26 mouse cellular contexts compared by ENCODE assay signal in genomic region chr2:160046881-160047543, GRCm38 (mm10).
A peak's percentile ranks its signal among the peaks of the same experiment; 100 is the strongest.
DNase-seq lines count a peak whose midpoint lies in the region; ATAC-seq lines count a peak whose summit lies in the region.
"Had no signal": no experiment of that assay in that cellular context is flagged by ENCODE, and none has a peak within 500 bp of the region (broad histone marks: within the 10 kb centered on the region; RNA-seq: fewer than 3 reads in every experiment).

No protein-coding gene starts in this region.

- H3K27ac ChIP-seq in midbrain, embryonic 13.5 days, result no peak overlapping the region
- no peak overlapping the region for H3K27ac ChIP-seq in midbrain, embryonic 10.5 days (replicated peaks)
- H3K27ac ChIP-seq: heart, embryonic 13.5 days; hindbrain, embryonic 10.5 days; hindbrain, embryonic 15.5 days; liver, embryonic 14.5 days; stomach, embryonic 15.5 days had no signal

- no peaks in the 10 kb centered on the region for H3K27me3 ChIP-seq in midbrain, embryonic 13.5 days
- H3K27me3 ChIP-seq in midbrain, embryonic 10.5 days (ENCODE audit: low read depth, poor library complexity, severe bottlenecking), result no peaks in the 10 kb centered on the region
- H3K27me3 ChIP-seq: hindbrain, embryonic 15.5 days; stomach, embryonic 15.5 days had no signal

- ATAC-seq in midbrain, embryonic 13.5 days, result peak; percentile 55; the same call in 1 of the 2 replicates
- no peak for ATAC-seq in erythroblast, adult 5-6 weeks (replicated peaks; ENCODE audit: low FRiP score, poor library complexity, severe bottlenecking)
- ATAC-seq: inflammation-experienced regulatory T-cells, adult 6 months had no signal

- peaks cover 15% of the 10 kb centered on the region; the same call in 1 of the 2 replicates for H3K4me1 ChIP-seq in midbrain, embryonic 13.5 days (replicated peaks)
- peaks cover 5% of the 10 kb centered on the region; the same call in 1 of the 2 replicates for H3K4me1 ChIP-seq in midbrain, embryonic 10.5 days
- H3K4me1 ChIP-seq: stomach, embryonic 15.5 days had no signal

- H3K4me2 ChIP-seq in midbrain, embryonic 13.5 days (replicated peaks), result no peak overlapping the region
- H3K4me2 ChIP-seq: heart, embryonic 13.5 days; hindbrain, embryonic 15.5 days; stomach, embryonic 15.5 days had no signal

- peak; percentile 9 for DNase-seq in embryo, embryonic 10 days (ENCODE audit: low spot score)
- DNase-seq in embryo, embryonic 9.5 days (ENCODE audit: extremely low spot score), result no peak
- DNase-seq in heart, adult 11 months, result peak; percentile 88
- no peak for DNase-seq in heart, adult 9 months (ENCODE audit: low spot score in 2 of 2)
- no peak for DNase-seq in midbrain, embryonic 10.5 days (ENCODE audit: low spot score)
- DNase-seq in adrenal gland, adult (ENCODE audit: inconsistent age in 2 of 2, low spot score in 1 of 2), result no peak
- DNase-seq: adrenal gland, postnatal 14 days; cerebellum, adult 11-12 months; gastrocnemius, postnatal 14 days; heart, postnatal 10 days; kidney, adult 2 months; kidney, postnatal 10 days; liver; lung, adult 2 months; lung, postnatal 10 days; right cerebral cortex, postnatal 25 days; thymus, postnatal 14 days had no signal

- no peaks in the 10 kb centered on the region for H3K36me3 ChIP-seq in midbrain, embryonic 13.5 days
- no peaks in the 10 kb centered on the region for H3K36me3 ChIP-seq in midbrain, embryonic 10.5 days
- H3K36me3 ChIP-seq: G1E; heart, embryonic 13.5 days; hindbrain, embryonic 10.5 days; hindbrain, embryonic 15.5 days; stomach, embryonic 15.5 days had no signal

- 38% methylated on average over 7 of the region's 7 CpGs for WGBS in midbrain, embryonic 13.5 days
- WGBS in midbrain, embryonic 10.5 days, result 44% methylated on average over 7 of the region's 7 CpGs

- no peak overlapping the region for H3K9ac ChIP-seq in midbrain, embryonic 13.5 days (replicated peaks)
- H3K9ac ChIP-seq: heart, embryonic 13.5 days; hindbrain, embryonic 15.5 days; liver, embryonic 14.5 days; stomach, embryonic 15.5 days had no signal

- H3K4me3 ChIP-seq in midbrain, embryonic 13.5 days (replicated peaks), result no peak overlapping the region
- H3K4me3 ChIP-seq in midbrain, embryonic 10.5 days, result no peak overlapping the region
- H3K4me3 ChIP-seq: heart, embryonic 13.5 days; hindbrain, embryonic 10.5 days; hindbrain, embryonic 15.5 days; stomach, embryonic 15.5 days had no signal

- H3K9me3 ChIP-seq in midbrain, embryonic 13.5 days, result no peaks in the 10 kb centered on the region
- H3K9me3 ChIP-seq in midbrain, embryonic 10.5 days (replicated peaks), result no peaks in the 10 kb centered on the region
- H3K9me3 ChIP-seq: heart, embryonic 13.5 days; hindbrain, embryonic 15.5 days; stomach, embryonic 15.5 days had no signal

Comparison
In these comparisons a context has a peak if more than half of its experiments do, and no peak if none do; other contexts are left out.
1. DNase-seq: peak in embryo, embryonic 10 days (single experiment) and heart, adult 11 months (single experiment); none in embryo, embryonic 9.5 days (single experiment), heart, adult 9 months (0 of 2), midbrain, embryonic 10.5 days (single experiment) and adrenal gland, adult (0 of 2).